Mouse (Mus musculus) embryonic facial prominence, embryonic 15.5 days (tissue): ENCODE data around the gene Mmrn2. TPM values are rescaled to one million over a fixed set of nuclear protein-coding genes. Genes with fewer than 3 reads are reported as not detected.
"Not testable (repeated sequence)": the region's sequence is repeated elsewhere in the genome, so short reads cannot be mapped to it uniquely, and the experiment has no call there.

Experiments used
- ATAC-seq: fragments of 200-750 bp; cut with Nextera tagmentation; 2 replicates; pipeline ENCODE4 v1.8.0; 2017; ENCODE audit warnings: low read depth, moderate TSS enrichment; ENCODE audit not compliant: insufficient number of reproducible peaks, low FRiP score, low TSS enrichment
- H3K27ac ChIP-seq: fragments of 300-500 bp; sonication (generic); replicated peaks from 2 replicates; pipeline ENCODE4 v1.5.1; 2015; ENCODE audit warnings: mild to moderate bottlenecking, inconsistent platforms
- H3K27me3 ChIP-seq: fragments of 300-500 bp; sonication (generic); 2 replicates; pipeline ENCODE4 v1.6.1; 2015; ENCODE audit warnings: inconsistent platforms
- H3K36me3 ChIP-seq: fragments of 300-500 bp; sonication (generic); 2 replicates; pipeline ENCODE4 v1.6.1; 2015; ENCODE audit warnings: mild to moderate bottlenecking, inconsistent platforms
- H3K4me1 ChIP-seq: fragments of 300-500 bp; sonication (generic); 2 replicates; pipeline ENCODE4 v1.6.1; 2015; ENCODE audit warnings: inconsistent platforms
- H3K4me2 ChIP-seq: fragments of 300-500 bp; sonication (generic); replicated peaks from 2 replicates; pipeline ENCODE4 v1.6.1; 2015; ENCODE audit warnings: mild to moderate bottlenecking, inconsistent platforms
- H3K4me3 ChIP-seq: fragments of 300-500 bp; sonication (generic); replicated peaks from 2 replicates; pipeline ENCODE4 v1.5.1; 2015; ENCODE audit warnings: mild to moderate bottlenecking, inconsistent platforms
- H3K9ac ChIP-seq: fragments of 300-500 bp; sonication (generic); 2 replicates; pipeline ENCODE4 v1.6.1; 2015; ENCODE audit warnings: inconsistent platforms
- H3K9me3 ChIP-seq: fragments of 300-500 bp; sonication (generic); replicated peaks from 2 replicates; pipeline ENCODE4 v1.6.1; 2016; ENCODE audit warnings: inconsistent platforms
- WGBS: fragments of 180-500 bp; shearing (Covaris S2); methylation state at CpG from one replicate; pipeline ENCODE4 v1.1.7; 2015; 5-methylcytosine and 5-hydroxymethylcytosine counted together
- polyA plus RNA-seq: library from polyadenylated mRNA; unstranded; fragments of >200 nt; fragmentation: Nextera tagmentation; extraction: Ambion mirVana; gene quantifications from 2 replicates; pipeline ENCODE4 v1.2.1, GENCODE M21; 2015

The Mmrn2 gene
- polyA plus RNA-seq, 1 experiment from 2014 or later, result 8.8 TPM

DNA sequence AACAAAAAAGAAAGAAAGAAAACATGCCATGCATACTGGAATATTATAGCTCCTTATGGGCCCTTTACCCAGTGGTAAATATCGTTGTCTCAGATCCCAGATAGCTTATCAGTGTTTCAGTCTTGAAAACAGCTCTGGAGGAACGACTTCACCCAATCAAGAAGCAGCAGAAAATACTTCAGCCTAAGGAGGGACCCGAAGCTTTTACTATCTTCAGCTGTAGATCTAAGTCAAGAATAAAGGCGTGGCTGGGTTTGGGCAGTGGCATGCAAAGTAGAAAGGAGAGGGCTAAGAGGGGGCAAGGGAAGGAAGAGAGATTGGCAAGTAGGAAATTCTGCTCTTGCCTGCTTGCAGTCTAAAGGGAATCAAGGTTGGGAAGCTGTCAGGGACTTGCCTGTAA lies 13.1 kb upstream of the Mmrn2 start:
- H3K27ac ChIP-seq, result no peak overlapping the region
- 64% methylated on average over 4 of the region's 4 CpGs for WGBS
- H3K4me3 ChIP-seq, result no peak overlapping the region
- no peak overlapping the region for H3K4me2 ChIP-seq
- no peaks in the 10 kb centered on the region; the same call in 1 of the 2 replicates for H3K27me3 ChIP-seq
- H3K9me3 ChIP-seq, result no peaks in the 10 kb centered on the region
- peaks cover 18% of the 10 kb centered on the region for H3K4me1 ChIP-seq
- H3K36me3 ChIP-seq, result no peaks in the 10 kb centered on the region
- no peak overlapping the region for H3K9ac ChIP-seq
- ATAC-seq, result no peak

DNA sequence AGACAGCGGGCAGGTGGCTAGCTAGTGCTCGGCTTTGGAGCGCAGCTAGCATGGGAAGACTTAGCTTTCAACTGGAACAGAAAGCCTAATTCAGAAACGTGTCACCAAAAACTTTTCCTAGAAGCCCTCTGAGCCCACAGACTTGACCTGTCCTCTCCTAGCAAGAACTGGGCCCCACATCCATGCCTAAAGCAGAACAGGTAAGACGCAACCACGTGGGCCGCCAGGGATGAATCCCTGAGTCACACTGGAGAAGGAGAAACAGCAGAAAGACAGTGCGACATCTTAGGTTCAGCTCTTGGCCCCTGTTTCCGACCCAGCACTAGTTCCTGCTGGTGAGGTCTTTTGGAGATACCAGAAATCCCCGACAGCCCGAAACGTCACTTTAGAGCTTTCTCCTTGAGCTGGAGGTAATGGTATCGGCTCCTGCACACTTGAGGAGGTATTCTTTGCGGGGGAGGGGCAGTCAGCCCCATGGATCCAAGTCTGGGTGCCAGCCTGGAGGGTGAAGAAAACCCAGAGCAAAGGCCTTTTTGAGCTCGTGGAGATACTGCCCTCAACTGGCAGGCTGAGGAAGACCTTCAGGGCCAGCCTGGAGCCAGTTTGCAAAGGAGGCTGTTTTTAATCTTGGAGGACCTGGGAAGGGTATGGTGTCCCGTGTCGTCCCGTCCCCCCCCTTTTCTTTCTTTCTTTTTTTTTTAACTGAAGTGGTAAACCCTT lies 12.4 kb upstream of the Mmrn2 start:
- peak overlapping the region; percentile 65 for H3K4me2 ChIP-seq
- ATAC-seq, result peak; percentile 44; the same call in 1 of the 2 replicates
- peaks cover 18% of the 10 kb centered on the region for H3K4me1 ChIP-seq
- peak overlapping the region; percentile 40 for H3K4me3 ChIP-seq
- WGBS, result 29% methylated on average over 18 of the region's 18 CpGs
- H3K27me3 ChIP-seq, result no peaks in the 10 kb centered on the region; the same call in 1 of the 2 replicates
- H3K36me3 ChIP-seq, result no peaks in the 10 kb centered on the region
- H3K27ac ChIP-seq, result 0 out of 2 replicates have a peak overlapping the region, but pooled peaks have one; percentile 39
- no peaks in the 10 kb centered on the region for H3K9me3 ChIP-seq
- H3K9ac ChIP-seq, result no peak overlapping the region

DNA sequence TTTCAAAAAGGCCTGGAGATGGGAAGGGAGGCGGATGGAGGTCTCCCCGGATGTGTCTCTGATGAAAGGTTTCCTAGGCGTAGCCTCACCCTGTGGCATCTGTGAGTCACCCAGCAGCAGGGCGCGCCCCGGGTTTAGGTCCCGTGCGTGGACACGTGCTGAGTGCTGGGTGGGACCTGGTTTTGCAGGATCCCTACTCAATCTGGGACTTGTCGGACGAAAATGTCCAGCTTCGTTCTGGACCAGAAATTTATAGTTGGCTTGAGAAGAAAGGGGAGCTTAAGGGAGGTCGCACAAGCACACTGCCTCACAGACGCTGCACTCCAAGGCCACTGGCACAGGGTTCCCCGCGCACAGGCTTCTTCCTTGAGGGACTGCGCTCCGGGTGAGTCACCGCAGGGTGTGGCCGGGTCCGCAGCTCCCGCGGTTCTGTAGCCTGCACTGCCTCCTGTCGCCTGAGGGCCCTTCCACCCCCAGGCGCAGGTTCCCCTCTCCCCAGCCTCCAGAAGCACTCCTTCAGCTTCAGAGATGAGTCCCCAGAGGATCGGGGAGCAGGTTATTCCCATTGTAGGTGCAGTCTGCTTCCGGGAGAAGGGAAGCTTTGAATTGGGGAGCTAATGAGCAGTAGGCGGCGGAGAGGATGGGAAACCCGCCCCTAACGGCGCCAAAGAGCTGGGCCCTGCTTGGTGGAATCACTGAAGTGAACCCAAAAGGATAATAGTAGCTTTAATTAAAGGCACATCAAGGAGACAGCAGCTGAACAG lies 11.6 kb upstream of the Mmrn2 start:
- peak; percentile 85 for ATAC-seq
- H3K36me3 ChIP-seq, result no peaks in the 10 kb centered on the region
- peaks cover 18% of the 10 kb centered on the region for H3K4me1 ChIP-seq
- peak overlapping the region; percentile 21; the same call in 1 of the 2 replicates for H3K9ac ChIP-seq
- H3K4me3 ChIP-seq, result peak overlapping the region; percentile 40
- H3K27me3 ChIP-seq, result no peaks in the 10 kb centered on the region; the same call in 1 of the 2 replicates
- no peaks in the 10 kb centered on the region for H3K9me3 ChIP-seq
- H3K27ac ChIP-seq, result peak overlapping the region; percentile 59
- WGBS, result under 1% methylated on average over 32 of the region's 32 CpGs
- peak overlapping the region; percentile 65 for H3K4me2 ChIP-seq

DNA sequence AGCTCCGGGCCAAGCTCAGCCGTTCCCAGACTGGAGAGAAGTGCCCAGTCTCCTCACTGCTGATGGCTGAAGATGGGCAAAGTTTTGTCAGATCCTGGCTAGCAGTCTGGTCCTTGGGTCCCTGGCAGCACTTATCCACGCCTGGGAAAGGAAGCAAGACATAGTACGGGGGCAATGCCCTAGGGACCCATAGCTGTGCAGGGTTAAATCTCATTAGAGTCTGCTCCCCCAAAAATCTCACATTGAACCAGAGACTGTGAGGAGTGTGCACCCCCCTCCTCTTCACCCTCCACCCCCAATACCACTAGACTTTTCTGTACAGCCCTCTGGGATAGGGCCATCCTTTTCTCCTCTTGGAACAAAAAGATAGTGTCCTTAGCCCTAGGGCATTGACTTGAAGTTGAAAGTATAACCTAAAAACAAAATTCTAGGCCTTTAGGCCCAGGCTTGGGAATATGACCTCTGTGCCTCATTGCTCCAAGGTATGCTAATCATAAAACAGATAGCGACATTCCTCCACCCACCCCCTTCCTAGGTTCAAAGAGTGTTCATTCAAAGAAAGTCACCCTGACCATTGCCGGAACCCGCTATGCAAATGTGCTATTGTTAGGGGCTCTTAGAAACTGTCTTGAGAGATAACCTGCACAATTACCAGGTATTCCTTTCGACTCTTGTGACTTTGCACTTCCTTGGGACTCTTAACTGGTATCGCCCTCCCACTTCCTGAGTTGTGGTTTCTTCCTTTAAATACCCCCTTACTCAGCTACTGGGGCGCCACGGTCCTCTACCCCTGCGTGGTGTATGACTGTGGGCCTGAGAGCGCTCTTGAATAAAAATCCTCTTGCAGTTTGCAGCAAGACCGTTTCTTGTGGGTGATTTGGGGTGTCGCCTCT lies 10.8 kb upstream of the Mmrn2 start:
- H3K4me3 ChIP-seq, result peak overlapping the region; percentile 40
- 71% methylated on average over 15 of the region's 15 CpGs for WGBS
- peak overlapping the region; percentile 59; the same call in 1 of the 2 replicates for H3K27ac ChIP-seq
- peak overlapping the region; percentile 65 for H3K4me2 ChIP-seq
- H3K9ac ChIP-seq, result 0 out of 2 replicates have a peak overlapping the region, but pooled peaks have one; percentile 21
- H3K36me3 ChIP-seq, H3K9me3 ChIP-seq, ATAC-seq, H3K27me3 ChIP-seq: not testable (repeated sequence)
- H3K4me1 ChIP-seq, result peaks cover 18% of the 10 kb centered on the region

DNA sequence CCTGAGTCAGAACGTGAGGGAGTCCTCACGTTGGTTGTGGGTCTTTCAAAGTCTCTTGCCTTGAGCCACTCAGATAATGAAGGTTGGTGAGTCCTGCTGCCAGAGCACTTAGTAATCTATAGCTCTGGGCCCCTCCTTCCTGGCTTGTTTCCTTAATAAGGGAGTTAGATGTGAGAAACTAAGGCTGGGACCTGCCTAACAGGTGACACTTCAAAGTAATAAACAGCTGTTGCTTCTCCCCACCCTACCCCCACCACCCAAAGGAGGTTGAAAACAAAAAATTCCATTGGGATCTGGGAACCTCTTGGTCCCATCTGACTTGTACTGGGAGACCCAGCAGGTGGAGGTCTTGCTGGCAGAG lies 10.1 kb upstream of the Mmrn2 start:
- Histone ChIP-seq H3K4me3 (no peak overlapping the region), H3K9me3 (no peaks in the 10 kb centered on the region), H3K27ac (no peak overlapping the region), H3K27me3 (no peaks in the 10 kb centered on the region), H3K36me3 (no peaks in the 10 kb centered on the region), H3K4me2 (no peak overlapping the region), H3K9ac (no peak overlapping the region), H3K4me1 (peaks cover 18% of the 10 kb centered on the region)
- no peak for ATAC-seq
- 89% methylated on average over 2 of the region's 2 CpGs for WGBS

DNA sequence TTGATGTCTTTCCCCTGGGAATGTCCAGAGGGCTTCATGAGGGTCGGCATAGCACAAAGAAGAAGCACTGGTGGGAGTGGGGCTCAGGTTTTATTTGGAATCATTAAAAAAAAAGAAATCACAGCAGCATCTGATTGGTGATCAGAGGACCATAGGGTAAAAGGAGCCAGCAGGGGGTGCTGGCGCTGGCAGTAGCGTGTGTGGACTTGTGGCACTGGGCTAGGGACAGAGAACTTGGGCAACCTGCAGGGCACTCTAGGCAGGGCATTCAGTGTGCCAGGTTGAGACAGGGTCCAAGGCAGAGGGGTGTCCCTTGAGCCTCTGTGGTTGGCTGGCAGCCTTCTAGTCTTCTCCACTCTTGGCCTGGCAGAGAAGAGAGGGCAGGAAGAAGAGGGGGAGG lies 5.1 kb upstream of the Mmrn2 start:
- no peaks in the 10 kb centered on the region for H3K36me3 ChIP-seq
- ATAC-seq, result no peak
- H3K27me3 ChIP-seq, result no peaks in the 10 kb centered on the region
- 57% methylated on average over 3 of the region's 3 CpGs for WGBS
- no peaks in the 10 kb centered on the region for H3K9me3 ChIP-seq
- H3K4me1 ChIP-seq, result peaks cover 10% of the 10 kb centered on the region
- no peak overlapping the region for H3K4me3 ChIP-seq
- no peak overlapping the region for H3K9ac ChIP-seq
- H3K27ac ChIP-seq, result no peak overlapping the region
- no peak overlapping the region for H3K4me2 ChIP-seq

DNA sequence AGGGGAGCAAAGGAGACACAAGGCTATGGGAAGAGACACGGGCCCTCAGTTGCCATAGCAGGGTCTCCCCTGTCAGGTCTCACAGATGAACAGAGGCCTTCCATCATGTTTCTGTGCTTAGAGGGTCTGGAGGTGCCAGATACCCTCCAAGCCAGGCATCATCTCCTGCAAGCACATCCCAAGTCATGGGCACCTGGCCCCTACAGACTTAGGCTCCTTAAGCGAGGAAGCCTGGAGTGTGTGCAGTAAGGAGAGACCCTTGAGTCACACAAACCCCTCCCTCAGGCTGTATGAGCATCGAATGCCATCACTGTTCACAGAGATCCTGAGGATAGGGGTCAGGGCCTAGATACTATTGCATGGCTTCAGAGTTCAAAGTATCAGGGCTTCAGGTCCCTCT lies 4.3 kb upstream of the Mmrn2 start:
- Histone ChIP-seq H3K4me2 (no peak overlapping the region), H3K9me3 (no peaks in the 10 kb centered on the region), H3K4me3 (no peak overlapping the region), H3K9ac (no peak overlapping the region), H3K27ac (no peak overlapping the region), H3K4me1 (peaks cover 10% of the 10 kb centered on the region), H3K27me3 (no peaks in the 10 kb centered on the region), H3K36me3 (no peaks in the 10 kb centered on the region)
- WGBS, result 86% methylated on average over 3 of the region's 3 CpGs
- no peak for ATAC-seq

DNA sequence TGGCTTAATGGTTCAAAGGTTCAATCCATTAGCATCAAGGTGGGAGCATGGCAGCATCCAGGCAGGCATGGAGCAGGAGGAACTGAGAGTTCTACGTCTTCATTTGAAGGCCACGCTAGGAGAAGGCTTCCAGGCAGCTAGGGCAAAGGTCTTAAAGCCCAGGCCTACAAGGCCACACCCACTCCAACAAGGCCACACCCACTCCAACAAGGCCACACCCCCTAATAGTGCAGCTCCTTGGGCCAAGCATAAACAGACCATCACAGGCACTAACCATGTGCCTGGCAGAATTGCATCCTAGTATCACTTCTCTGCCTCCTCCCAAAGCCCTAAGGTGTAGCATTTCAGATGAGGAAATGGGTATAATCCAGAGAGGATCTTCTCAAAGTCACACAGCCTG lies 3.5 kb upstream of the Mmrn2 start:
- H3K4me2 ChIP-seq, result no peak overlapping the region
- H3K27ac ChIP-seq, result no peak overlapping the region
- H3K36me3 ChIP-seq, result no peaks in the 10 kb centered on the region
- H3K4me3 ChIP-seq, result no peak overlapping the region
- 71% methylated on average over 2 of the region's 2 CpGs for WGBS
- no peaks in the 10 kb centered on the region for H3K27me3 ChIP-seq
- H3K9me3 ChIP-seq, result no peaks in the 10 kb centered on the region
- no peak overlapping the region for H3K9ac ChIP-seq
- no peak for ATAC-seq
- peaks cover 15% of the 10 kb centered on the region for H3K4me1 ChIP-seq

DNA sequence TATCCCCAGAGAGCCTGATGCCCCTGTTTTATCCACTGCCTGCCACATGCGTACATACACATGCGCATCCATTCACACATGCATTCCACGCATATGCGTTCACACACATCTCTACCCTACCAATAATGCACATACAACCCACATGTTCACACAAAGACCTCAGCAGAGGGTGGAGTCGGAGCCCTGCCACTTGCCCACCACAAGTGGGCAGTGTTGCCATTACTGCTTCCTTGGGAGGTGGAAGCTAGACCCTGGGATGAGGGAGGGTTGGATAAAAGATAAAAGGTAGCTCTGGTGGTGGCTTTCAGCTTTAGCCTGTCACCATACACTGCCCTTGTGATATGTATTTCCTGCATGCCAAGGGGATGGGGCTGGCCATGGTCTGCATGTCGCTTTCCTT lies 2.6 kb upstream of the Mmrn2 start:
- no peak overlapping the region for H3K4me2 ChIP-seq
- H3K9ac ChIP-seq, result no peak overlapping the region
- H3K27ac ChIP-seq, result no peak overlapping the region
- ATAC-seq, result no peak
- no peaks in the 10 kb centered on the region for H3K27me3 ChIP-seq
- no peaks in the 10 kb centered on the region for H3K9me3 ChIP-seq
- H3K4me3 ChIP-seq, result no peak overlapping the region
- 81% methylated on average over 6 of the region's 6 CpGs for WGBS
- H3K36me3 ChIP-seq, result no peaks in the 10 kb centered on the region
- H3K4me1 ChIP-seq, result peaks cover 15% of the 10 kb centered on the region

DNA sequence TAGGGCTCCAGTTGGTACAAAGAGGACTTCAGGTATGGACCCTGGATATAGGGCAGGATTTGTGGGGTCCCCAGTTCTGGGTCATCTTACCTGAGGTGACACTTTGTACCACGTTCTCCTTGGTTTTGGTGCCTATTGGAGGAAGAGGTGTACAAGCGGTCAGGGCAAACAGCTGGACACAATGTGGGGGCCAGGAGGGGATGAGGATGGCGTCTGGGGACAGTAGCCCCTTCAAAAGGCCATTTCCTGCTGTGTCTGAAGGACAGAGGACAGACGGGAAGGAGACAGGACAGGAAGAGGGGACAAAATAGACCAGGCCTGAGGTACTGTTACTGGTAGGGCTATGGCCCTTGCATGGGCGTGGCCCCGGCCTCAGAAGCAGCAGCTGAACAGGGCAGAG lies 1.7 kb upstream of the Mmrn2 start:
- no peaks in the 10 kb centered on the region for H3K36me3 ChIP-seq
- WGBS, result 79% methylated on average over 6 of the region's 6 CpGs
- H3K9ac ChIP-seq, result no peak overlapping the region
- no peak for ATAC-seq
- no peaks in the 10 kb centered on the region for H3K9me3 ChIP-seq
- H3K27me3 ChIP-seq, result no peaks in the 10 kb centered on the region
- peaks cover 21% of the 10 kb centered on the region for H3K4me1 ChIP-seq
- no peak overlapping the region for H3K4me3 ChIP-seq
- no peak overlapping the region for H3K27ac ChIP-seq
- no peak overlapping the region for H3K4me2 ChIP-seq

DNA sequence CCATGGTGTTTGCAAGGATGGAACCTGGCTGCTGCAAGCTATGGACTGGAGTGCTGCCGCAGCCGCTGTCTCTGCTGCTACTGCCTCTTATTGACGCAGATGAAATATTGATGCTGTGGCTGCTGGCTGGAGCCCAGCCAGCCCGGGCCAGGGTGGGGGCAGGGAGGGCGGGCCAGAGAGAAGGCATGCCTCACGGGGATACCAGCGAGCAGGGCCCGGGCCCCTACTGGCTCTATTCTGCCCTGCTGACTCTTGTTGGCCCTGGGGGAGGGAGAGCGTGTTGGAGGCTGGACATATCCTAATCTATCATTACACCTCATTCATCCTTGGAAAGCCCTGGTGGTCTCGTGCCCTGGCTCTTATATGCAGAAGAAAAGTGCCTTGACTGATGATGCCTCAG lies 688 bp upstream of the Mmrn2 start, which contains the start of gene Sncg:
Gene Sncg (minus strand): TSS at position 213 of the 400 bp plus-strand sequence.
- Histone ChIP-seq H3K4me2 (0 out of 2 replicates have a peak within 1 kb of the TSS, but pooled peaks have one; percentile 1), H3K27ac (no peak within 1 kb of the TSS), H3K4me3 (peak within 1 kb of the TSS; percentile 3; the same call in 1 of the 2 replicates)

More for the DNA sequence above, 688 bp upstream of the Mmrn2 start, which contains the start of gene Sncg:
- peaks cover 27% of the 10 kb centered on the region for H3K4me1 ChIP-seq
- H3K27me3 ChIP-seq, result no peaks in the 10 kb centered on the region
- 54% methylated on average over 10 of the region's 10 CpGs for WGBS
- ATAC-seq, result no peak
- H3K9ac ChIP-seq, result no peak within 1 kb of the TSS
- H3K9me3 ChIP-seq, result no peaks in the 10 kb centered on the region
- no peaks in the 10 kb centered on the region for H3K36me3 ChIP-seq
